Mouse (Mus musculus) heart, postnatal 0 days (tissue): ENCODE results near the gene Fam129a. TPM values are rescaled to one million over a fixed set of nuclear protein-coding genes. Genes with fewer than 3 reads are reported as not detected.

Experiments used
- ATAC-seq: fragments of 200-750 bp; cut with Nextera tagmentation; 2 replicates; pipeline ENCODE4 v1.8.0; 2017; ENCODE audit warnings: low read depth, moderate number of reproducible peaks, moderate library complexity; ENCODE audit not compliant: insufficient read depth
- DNase-seq: peaks from one replicate; pipeline ENCODE4 v3.0.0-alpha.2; 2016; ENCODE audit warnings: low spot score
- H3K27ac ChIP-seq: fragments of 300-500 bp; sonication (generic); 2 replicates; pipeline ENCODE4 v1.5.1; 2014; ENCODE audit warnings: low read depth, mild to moderate bottlenecking
- H3K27me3 ChIP-seq: fragments of 300-500 bp; sonication (generic); 2 replicates; pipeline ENCODE4 v1.6.1; 2014; ENCODE audit warnings: low read length, mixed read lengths; ENCODE audit not compliant: control insufficient read depth, insufficient read depth
- H3K36me3 ChIP-seq: fragments of 300-500 bp; sonication (generic); replicated peaks from 2 replicates; pipeline ENCODE4 v1.6.1; 2014; ENCODE audit warnings: low read length, mixed read lengths; ENCODE audit not compliant: control insufficient read depth, insufficient read depth
- H3K4me1 ChIP-seq: fragments of 300-500 bp; sonication (generic); 2 replicates; pipeline ENCODE4 v1.6.1; 2014; ENCODE audit warnings: antibody characterized with exemption; ENCODE audit not compliant: control insufficient read depth, insufficient read depth
- H3K4me2 ChIP-seq: fragments of 300-500 bp; sonication (generic); 2 replicates; pipeline ENCODE4 v1.6.1; 2014; ENCODE audit warnings: low read depth, mild to moderate bottlenecking, low read length, moderate library complexity
- H3K4me3 ChIP-seq: fragments of 300-500 bp; sonication (generic); 2 replicates; pipeline ENCODE4 v1.5.1; 2014; ENCODE audit warnings: low read depth, low read length
- H3K9ac ChIP-seq: fragments of 300-500 bp; sonication (generic); replicated peaks from 2 replicates; pipeline ENCODE4 v1.6.1; 2014; ENCODE audit warnings: low read depth, low read length, mixed read lengths
- H3K9me3 ChIP-seq: fragments of 300-500 bp; sonication (generic); replicated peaks from 2 replicates; pipeline ENCODE4 v1.6.1; 2016; ENCODE audit warnings: low read length; ENCODE audit not compliant: control insufficient read depth
- CTCF ChIP-seq: IDR thresholded peaks from 2 replicates; pipeline ENCODE4 v1.5.1; 2016; ENCODE audit warnings: antibody characterized with exemption, control low read depth, low read depth
- EP300 ChIP-seq: IDR thresholded peaks from 2 replicates; pipeline ENCODE4 v1.6.1; 2016; ENCODE audit warnings: antibody characterized with exemption, low read depth
- WGBS: fragments of 180-500 bp; shearing (Covaris S2); extraction: QIAGEN DNeasy Blood & Tissue Kit; methylation state at CpG from one replicate; pipeline ENCODE4 v1.1.7; 2014; 5-methylcytosine and 5-hydroxymethylcytosine counted together
- polyA plus RNA-seq: library from polyadenylated mRNA; unstranded; fragments of >200 nt; fragmentation: Nextera tagmentation; extraction: Ambion mirVana; gene quantifications from 2 replicates; pipeline ENCODE4 v1.2.1, GENCODE M21; 2015
- total RNA-seq: library from RNA; depleted of rRNA; stranded (reverse); fragments of >200 nt; gene quantifications from 2 replicates; pipeline ENCODE4 v1.2.3, GENCODE M21; 2014; ENCODE audit warnings: low replicate concordance; rRNA removed

Gene Fam129a
- total and polyA plus RNA-seq, 2 experiments from 2014 or later = 14.1 to 64.3 TPM

DNA sequence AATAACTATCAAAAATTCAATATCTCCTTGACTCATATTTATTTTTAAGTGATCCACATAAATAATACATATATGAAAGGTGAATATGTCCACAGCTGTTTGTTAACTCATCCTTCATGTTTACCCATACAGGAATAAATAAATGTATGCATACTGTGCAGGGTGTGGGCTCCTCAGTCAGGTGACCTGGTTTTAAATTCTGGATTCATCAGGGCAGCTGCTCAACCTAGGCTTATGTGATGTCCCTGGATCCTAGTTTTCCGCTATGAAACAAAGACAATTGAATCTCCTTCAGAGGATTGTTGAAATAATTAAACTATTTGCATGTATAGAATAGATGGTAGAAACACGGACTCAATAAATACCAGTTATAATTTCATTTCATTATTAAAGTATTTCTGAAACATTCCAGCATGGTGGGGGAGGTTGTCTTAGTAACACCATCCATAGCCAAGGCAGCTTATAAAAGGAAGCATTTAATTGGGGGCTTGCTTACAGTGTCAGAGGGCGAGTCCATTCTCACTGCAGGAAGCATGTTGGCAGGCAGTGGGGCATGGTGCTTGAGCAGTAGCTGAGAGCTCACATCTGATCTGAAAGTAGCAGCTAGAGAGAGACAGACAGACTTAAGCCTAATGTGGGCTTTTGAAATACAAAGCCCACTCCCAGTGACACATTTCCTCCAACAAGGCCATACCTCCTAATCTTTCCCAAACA is 198.4 kb downstream of the Fam129a start:
- Histone ChIP-seq H3K4me2 (no peak overlapping the region), H3K9ac (no peak overlapping the region), H3K27me3 (no peaks in the 10 kb centered on the region), H3K36me3 (peaks cover 28% of the 10 kb centered on the region), H3K9me3 (no peaks in the 10 kb centered on the region), H3K4me1 (no peaks in the 10 kb centered on the region), H3K4me3 (no peak overlapping the region), H3K27ac (no peak overlapping the region)
- no peak for DNase-seq
- WGBS = 86% methylated on average over 3 of the region's 3 CpGs
- ATAC-seq = no peak
- TF ChIP-seq CTCF (no peak), EP300 (no peak)

Other genes with a start within 250 kb of the Fam129a start
- 385 and 413 TPM in 2 replicates for gene Ivns1abp, start 226.7 kb upstream of the Fam129a start, total RNA-seq
- 272 and 278 TPM in 2 replicates for gene Ivns1abp, start 226.7 kb upstream of the Fam129a start, polyA plus RNA-seq
- 2.9 and 18.1 TPM in 2 replicates for gene Swt1, start 142.7 kb upstream of the Fam129a start, total RNA-seq
- gene Swt1, start 142.7 kb upstream of the Fam129a start, polyA plus RNA-seq = 15.9 TPM in 2 replicates
- gene Trmt1l, start 142.6 kb upstream of the Fam129a start, total RNA-seq = 10.7 and 12.7 TPM in 2 replicates
- 24.2 and 26.8 TPM in 2 replicates for gene Trmt1l, start 142.6 kb upstream of the Fam129a start, polyA plus RNA-seq
- 50.6 and 127 TPM in 2 replicates for gene Rnf2, start 70.2 kb upstream of the Fam129a start, total RNA-seq
- 35.9 and 36.4 TPM in 2 replicates for gene Rnf2, start 70.2 kb upstream of the Fam129a start, polyA plus RNA-seq
- 12.9 and 16.5 TPM in 2 replicates for gene Edem3, start 184.2 kb downstream of the Fam129a start, total RNA-seq
- gene Edem3, start 184.2 kb downstream of the Fam129a start, polyA plus RNA-seq = 5.6 and 6.6 TPM in 2 replicates